Mouse (Mus musculus) cerebellum, adult 2 months (tissue): Measurements from ENCODE around the gene Rps6kl1.

Source experiments
- CTCF ChIP-seq: fragments of 200-500 bp; IDR thresholded peaks from 2 replicates; pipeline ENCODE4 v1.5.1; 2011; ENCODE audit warnings: low read depth, mild to moderate bottlenecking, control low read depth, low read length, moderate library complexity, borderline replicate concordance; ENCODE audit not compliant: insufficient read depth
- POLR2A ChIP-seq: fragments of 200-500 bp; IDR thresholded peaks from 2 replicates; pipeline ENCODE4 v1.6.1; 2011; ENCODE audit warnings: low read length, control low read depth, borderline replicate concordance; ENCODE audit not compliant: insufficient read depth

DNA sequence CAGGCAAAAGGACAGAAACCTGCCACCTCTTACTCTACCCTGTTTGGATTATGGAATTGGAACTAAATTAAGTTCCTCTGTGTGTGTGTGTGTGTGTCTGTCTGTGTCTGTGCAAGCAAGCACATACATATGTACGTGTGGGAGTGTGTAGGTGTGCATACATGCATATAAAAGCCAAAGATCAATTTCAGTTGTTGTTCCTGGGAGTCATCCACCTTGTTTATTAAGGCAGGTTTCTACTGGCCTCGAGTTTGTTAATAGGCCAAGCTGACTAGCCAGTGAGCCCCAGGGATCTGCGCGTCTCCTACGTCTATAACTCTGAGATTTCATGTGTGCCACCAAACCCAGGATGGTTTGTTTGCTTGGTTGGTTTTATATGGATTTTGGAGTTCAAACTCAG is 26.3 kb downstream of the Rps6kl1 start:
- no peak for TF ChIP-seq POLR2A
- no peak for TF ChIP-seq CTCF
